Mouse (Mus musculus) ES-E14 (cell line): Measurements from ENCODE around the gene Txlna. TPM values are rescaled to one million over a fixed set of nuclear protein-coding genes. Genes with fewer than 3 reads are reported as not detected.

ENCODE experiments used
- DNase-seq: peaks from one replicate; pipeline ENCODE4 v3.0.0-alpha.2; 2013; ENCODE audit warnings: low read depth, low spot score
- H3K27ac ChIP-seq: 2 replicates; pipeline ENCODE4 v1.5.1; 2012; ENCODE audit warnings: low read depth, mild to moderate bottlenecking, low read length, moderate library complexity, mixed read lengths; ENCODE audit not compliant: poor library complexity, insufficient read depth, severe bottlenecking
- H3K36me3 ChIP-seq: 2 replicates; pipeline ENCODE4 v1.6.1; 2012; ENCODE audit warnings: mild to moderate bottlenecking, low read length, moderate library complexity, mixed read lengths; ENCODE audit not compliant: control insufficient read depth, poor library complexity, insufficient read depth, severe bottlenecking
- H3K4me1 ChIP-seq, 2 experiments: fragments of 150-350 bp in 1 of 2; sonication (generic) in 1 of 2; 2 replicates each; pipeline ENCODE4 v1.6.1; 2012; ENCODE audit warnings: low read length in 2 of 2, mild to moderate bottlenecking in 1 of 2, mixed read lengths in 1 of 2; ENCODE audit not compliant: control insufficient read depth in 2 of 2, insufficient read depth in 2 of 2, poor library complexity in 1 of 2
- H3K4me3 ChIP-seq, 2 experiments: fragments of 150-350 bp in 1 of 2; sonication (generic) in 1 of 2; 2 replicates each; pipeline ENCODE4 v1.5.1; 2012; ENCODE audit warnings: low read length in 2 of 2, low read depth in 1 of 2, mild to moderate bottlenecking in 1 of 2, mixed read lengths in 1 of 2; ENCODE audit not compliant: insufficient read depth in 1 of 2, poor library complexity in 1 of 2, severe bottlenecking in 1 of 2
- H3K9ac ChIP-seq: 2 replicates; pipeline ENCODE4 v1.6.1; 2012; ENCODE audit warnings: low read depth, mild to moderate bottlenecking, low read length, mixed read lengths; ENCODE audit not compliant: poor library complexity, insufficient read depth, severe bottlenecking
- H3K9me3 ChIP-seq: fragments of 150-350 bp; sonication (generic); 2 replicates; pipeline ENCODE4 v1.6.1; 2012; ENCODE audit warnings: low read depth, mild to moderate bottlenecking, low read length; ENCODE audit not compliant: control insufficient read depth, insufficient read depth
- CHD2 ChIP-seq: IDR thresholded peaks from 2 replicates; pipeline ENCODE4 v1.6.1; 2014; ENCODE audit warnings: mild to moderate bottlenecking, low read depth, low read length, inconsistent platforms
- HCFC1 ChIP-seq: IDR thresholded peaks from 2 replicates; pipeline ENCODE4 v1.6.1; 2012; ENCODE audit warnings: low read length, inconsistent platforms, borderline replicate concordance; ENCODE audit not compliant: insufficient read depth
- MAFK ChIP-seq: IDR thresholded peaks from 2 replicates; pipeline ENCODE4 v1.6.1; 2014; ENCODE audit warnings: mild to moderate bottlenecking, low read depth, low read length, inconsistent platforms; ENCODE audit not compliant: insufficient read depth
- ZC3H11A ChIP-seq: IDR thresholded peaks from 2 replicates; pipeline ENCODE4 v1.6.1; 2012; ENCODE audit warnings: low read depth, mild to moderate bottlenecking, inconsistent platforms, low read length, borderline replicate concordance
- ZNF384 ChIP-seq: IDR thresholded peaks from 2 replicates; pipeline ENCODE4 v1.6.1; 2012; ENCODE audit warnings: low read depth, low read length, inconsistent platforms
- in situ Hi-C, 2 experiments: fragments of 600-800 bp; cut with MboI; formaldehyde crosslinking; loops; one replicate each; pipeline ENCODE4 v1.15.1; 2025; ENCODE audit warnings: low sequenced_read_pairs in 2 of 2, inconsistent platforms in 1 of 2; ENCODE audit not compliant: unreplicated experiment in 2 of 2
- total RNA-seq: library from RNA; depleted of rRNA; stranded (reverse); fragments of 300-350 nt; gene quantifications from 2 replicates; pipeline ENCODE4 v1.2.3, GENCODE M21; 2012

Gene Txlna
- total RNA-seq, 1 experiment: 72.9 TPM

GRCm38 (mm10) chr4:129609139-129609631 is 31.7 kb downstream of the Txlna start:
- no peak for DNase-seq
- Histone ChIP-seq H3K36me3 (peaks cover 10% of the 10 kb centered on the region; the same call in 1 of the 2 replicates), H3K9me3 (no peaks in the 10 kb centered on the region), H3K9ac (peak overlapping the region; percentile 29; the same call in 1 of the 2 replicates), H3K4me1 (peaks cover 4 to 25% of the 10 kb centered on the region in 2 experiments; a peak in 2 of 4 replicates), H3K27ac (peak overlapping the region; percentile 55), H3K4me3 (no peak overlapping the region)
- in situ Hi-C loops: no loop called here
- TF ChIP-seq ZC3H11A: no peak
- TF ChIP-seq ZNF384: no peak
- TF ChIP-seq HCFC1: no peak
- no peak for TF ChIP-seq CHD2
- no peak for TF ChIP-seq MAFK

DNA sequence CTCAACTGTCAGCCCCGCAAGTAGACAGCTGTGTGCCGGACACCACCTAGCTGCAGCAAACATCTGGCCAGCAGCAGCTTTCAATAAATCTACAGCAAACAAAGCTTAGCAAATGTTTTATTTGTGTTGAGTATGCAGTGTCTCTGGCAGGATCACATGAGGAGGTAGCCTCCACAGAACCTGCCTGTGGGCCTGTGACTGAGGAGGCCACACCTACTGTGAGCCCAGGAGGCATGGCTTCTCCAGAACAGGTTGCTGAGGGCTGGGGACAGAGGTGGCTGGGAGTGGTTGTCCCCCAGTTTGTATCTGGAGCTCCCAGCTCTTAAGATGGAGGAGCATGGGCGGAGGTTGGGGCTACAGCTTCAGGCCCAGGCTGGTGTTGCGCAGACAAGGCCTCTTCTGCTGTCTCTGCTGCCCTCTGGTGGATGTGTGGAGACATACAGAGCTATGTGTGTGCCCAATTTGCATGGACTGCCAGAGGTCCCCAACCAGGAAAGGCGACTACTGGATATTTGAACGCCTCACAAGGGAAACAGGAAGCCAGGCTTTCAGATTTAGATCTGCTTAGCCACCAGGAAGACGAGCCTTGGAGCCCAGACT is 32.3 kb downstream of the Txlna start:
- H3K9me3 ChIP-seq: no peaks in the 10 kb centered on the region
- in situ Hi-C loops: no loop called here
- H3K36me3 ChIP-seq: peaks cover 10% of the 10 kb centered on the region; the same call in 1 of the 2 replicates
- peak overlapping the region; percentile 70 for H3K27ac ChIP-seq
- H3K4me1 ChIP-seq: peaks cover 6 to 21% of the 10 kb centered on the region in 2 experiments; a peak in 1 of 4 replicates
- H3K9ac ChIP-seq: peak overlapping the region; percentile 38; the same call in 1 of the 2 replicates
- H3K4me3 ChIP-seq: no peak overlapping the region
- TF ChIP-seq MAFK: no peak
- TF ChIP-seq CHD2: no peak
- no peak for TF ChIP-seq ZNF384
- DNase-seq: peak; percentile 85

GRCm38 (mm10) chr4:129600233-129601158 is 40.4 kb downstream of the Txlna start, which contains the start of the genes Eif3i and Tmem234:
Eif3i (minus strand) TSS chr4:129600648.
Tmem234 (plus strand) TSS chr4:129600668.
- H3K4me1 ChIP-seq: peaks cover 9 to 13% of the 10 kb centered on the region in 2 experiments; a peak in 3 of 4 replicates
- H3K4me3 ChIP-seq: peak within 1 kb of the TSS; percentile 95 to 99
- H3K36me3 ChIP-seq: peaks cover 14% of the 10 kb centered on the region; the same call in 1 of the 2 replicates
- H3K27ac ChIP-seq: no peak within 1 kb of the TSS
- no peak for DNase-seq
- in situ Hi-C loops: no loop called here
- peak; percentile 60; the same call in 1 of the 2 replicates for TF ChIP-seq HCFC1
- TF ChIP-seq MAFK: no peak
- no peaks in the 10 kb centered on the region for H3K9me3 ChIP-seq
- H3K9ac ChIP-seq: peak within 1 kb of the TSS; percentile 94

DNA sequence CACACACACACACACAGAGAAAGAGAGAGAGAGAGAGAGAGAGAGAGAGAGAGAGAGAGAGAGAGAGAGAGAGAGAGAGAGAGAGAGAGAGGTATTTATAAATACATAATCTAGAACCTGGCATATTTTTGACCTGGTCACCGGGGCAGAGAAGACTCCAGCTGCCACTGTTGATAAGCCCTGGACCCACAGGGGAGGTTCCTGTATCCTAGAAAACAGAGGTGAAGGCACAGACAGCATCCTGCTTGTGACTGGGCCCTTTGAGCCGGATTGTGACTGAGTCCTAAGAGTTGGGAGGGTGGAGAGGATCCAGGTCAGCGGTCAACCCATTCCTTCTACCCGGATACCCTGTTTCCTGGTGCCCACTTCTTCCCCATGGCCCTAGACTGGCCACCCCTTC is 52.0 kb downstream of the Txlna start:
- H3K9me3 ChIP-seq: no peaks in the 10 kb centered on the region
- H3K4me1 ChIP-seq: peaks cover 0 to 8% of the 10 kb centered on the region in 2 experiments; a peak in 1 of 4 replicates
- H3K36me3 ChIP-seq: peaks cover 23% of the 10 kb centered on the region
- H3K27ac ChIP-seq: no peak overlapping the region
- DNase-seq: no peak
- H3K9ac ChIP-seq: no peak overlapping the region
- TF ChIP-seq ZC3H11A (no peak), CHD2 (no peak), ZNF384 (no peak), HCFC1 (no peak), MAFK (no peak)
- H3K4me3 ChIP-seq: no peak overlapping the region
- in situ Hi-C loops: no loop called here
